Mouse (Mus musculus): ENCODE results near the gene Gch1.

Gch1 gene

GRCm38 (mm10) chr14:47188848-47189634, at the start of gene Gch1:
Gene Gch1 (minus strand): TSS chr14:47189413.
- peak; percentile 79 for DNase-seq (ENCODE audit: low spot score)

- DNase-seq (ENCODE audit: low spot score) = no peak
These were observed 48.1 kb upstream of the Gch1 start for GRCm38 (mm10) chr14:47237286-47237685.

GRCm38 (mm10) chr14:47236491-47236890, 47.3 kb upstream of the Gch1 start:
- DNase-seq (ENCODE audit: low spot score) = no peak

- no peak for DNase-seq (ENCODE audit: low spot score)
These were observed 45.5 kb upstream of the Gch1 start for GRCm38 (mm10) chr14:47234526-47235250.

- DNase-seq (ENCODE audit: low spot score) = no peak
These were observed 44.8 kb upstream of the Gch1 start for GRCm38 (mm10) chr14:47234032-47234431.

- no peak for DNase-seq (ENCODE audit: low spot score)
These were observed 44.4 kb upstream of the Gch1 start for GRCm38 (mm10) chr14:47233602-47234001.

- DNase-seq (ENCODE audit: low spot score) = no peak
These were observed 40.7 kb upstream of the Gch1 start for GRCm38 (mm10) chr14:47229796-47230376.

GRCm38 (mm10) chr14:47225931-47226330, 36.7 kb upstream of the Gch1 start:
- DNase-seq (ENCODE audit: low spot score) = no peak

- peak; percentile 68 for DNase-seq (ENCODE audit: low spot score)
These were observed 35.5 kb upstream of the Gch1 start for GRCm38 (mm10) chr14:47224476-47225325.

GRCm38 (mm10) chr14:47222631-47223450, 33.6 kb upstream of the Gch1 start:
- DNase-seq (ENCODE audit: low spot score) = no peak

GRCm38 (mm10) chr14:47221567-47221966, 32.4 kb upstream of the Gch1 start:
- peak; percentile 76 for DNase-seq (ENCODE audit: low spot score)

GRCm38 (mm10) chr14:47220231-47221025, 31.2 kb upstream of the Gch1 start:
- no peak for DNase-seq (ENCODE audit: low spot score)

- DNase-seq (ENCODE audit: low spot score) = no peak
These were observed 29.8 kb upstream of the Gch1 start for GRCm38 (mm10) chr14:47218766-47219606.

GRCm38 (mm10) chr14:47216541-47216940, 27.3 kb upstream of the Gch1 start:
- DNase-seq (ENCODE audit: low spot score) = no peak

GRCm38 (mm10) chr14:47214367-47214766, 25.2 kb upstream of the Gch1 start:
- no peak for DNase-seq (ENCODE audit: low spot score)

- DNase-seq (ENCODE audit: low spot score) = no peak
These were observed 24.1 kb upstream of the Gch1 start for GRCm38 (mm10) chr14:47213305-47213704.

- DNase-seq (ENCODE audit: low spot score) = no peak
These were observed 20.5 kb upstream of the Gch1 start for GRCm38 (mm10) chr14:47209669-47210164.

- no peak for DNase-seq (ENCODE audit: low spot score)
These were observed 19.6 kb upstream of the Gch1 start for GRCm38 (mm10) chr14:47208564-47209493.

Measured in testis, postnatal 14 days (tissue).